Mouse (Mus musculus) G1E-ER4 (cell line): Measurements from ENCODE around the gene Emsy. TPM values are rescaled to one million over a fixed set of nuclear protein-coding genes. Genes with fewer than 3 reads are reported as not detected.

ENCODE experiments used
- GATA1 ChIP-seq: IDR thresholded peaks from one replicate; pipeline ENCODE4 v1.8.0; 2012; ENCODE audit warnings: low read length, inconsistent platforms
- polyA plus RNA-seq: library from polyadenylated mRNA; stranded (reverse); fragments of >175 nt; gene quantifications from 2 replicates; pipeline ENCODE4 v1.2.3, GENCODE M21; 2012

The Emsy gene
- polyA plus RNA-seq, 1 experiment, result 2.8 TPM

DNA sequence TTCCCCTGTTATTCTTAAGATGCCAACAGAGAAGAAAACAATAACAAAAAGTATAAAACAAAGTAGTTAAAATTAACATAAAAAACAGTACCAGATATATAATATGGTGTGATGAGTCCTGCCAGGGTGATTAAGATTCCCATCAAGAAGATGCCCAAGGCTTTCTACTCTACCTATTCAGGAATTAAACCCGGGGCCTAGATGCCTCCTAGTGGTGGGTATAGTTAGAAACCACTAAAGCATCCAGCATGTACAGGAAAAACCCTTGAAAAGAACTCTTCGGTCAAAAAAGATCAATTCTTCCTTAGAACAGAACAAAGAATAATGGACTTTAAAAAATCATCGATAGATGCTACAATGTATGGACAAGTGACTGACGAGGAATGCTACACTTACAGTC, 49.4 kb downstream of the Emsy start:
- TF ChIP-seq GATA1, result no peak

GRCm38 (mm10) chr7:98601715-98602114, 54.9 kb downstream of the Emsy start:
- TF ChIP-seq GATA1, result no peak

- TF ChIP-seq GATA1, result no peak
Measured at GRCm38 (mm10) chr7:98597402-98597801, 59.2 kb downstream of the Emsy start.

GRCm38 (mm10) chr7:98594731-98595130, 61.9 kb downstream of the Emsy start:
- no peak for TF ChIP-seq GATA1

DNA sequence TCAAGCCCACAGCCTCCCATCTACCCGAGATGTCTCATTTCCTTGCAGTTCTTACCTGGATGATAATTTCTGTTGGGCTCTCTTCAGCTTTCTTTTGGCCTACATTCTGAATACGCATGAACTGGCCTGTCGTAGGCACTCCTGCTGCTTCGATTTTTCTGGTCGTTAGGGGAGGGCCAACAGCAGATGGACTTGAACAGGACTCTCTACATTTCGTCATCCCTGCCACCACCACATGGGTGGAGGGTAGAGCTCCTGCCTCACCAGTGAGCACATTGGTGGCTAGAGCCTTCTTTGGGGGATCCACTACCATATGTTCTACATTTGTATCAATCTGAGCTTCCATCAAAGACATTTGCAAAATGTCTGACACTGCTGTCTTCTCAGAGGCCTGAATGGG, 63.3 kb downstream of the Emsy start:
- no peak for TF ChIP-seq GATA1

DNA sequence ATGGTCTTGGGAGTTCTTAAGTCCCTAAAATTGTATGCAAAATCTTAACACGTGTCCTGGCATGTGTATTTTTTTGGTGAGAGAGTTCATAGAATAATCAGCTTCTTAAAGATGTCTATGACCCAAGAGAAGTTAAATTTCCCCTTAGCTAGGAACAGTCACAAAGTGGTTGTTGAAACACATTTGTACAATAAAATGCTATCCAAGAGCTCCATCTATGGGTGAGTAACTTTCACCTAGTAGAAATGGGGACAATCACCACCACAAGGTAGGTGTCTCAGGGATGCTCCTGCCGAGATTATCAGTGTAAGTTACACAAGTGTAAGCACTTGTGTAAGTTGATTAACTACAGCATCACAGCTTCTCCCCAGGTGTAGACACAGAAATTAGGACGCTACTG, 67.6 kb downstream of the Emsy start:
- no peak for TF ChIP-seq GATA1

- no peak for TF ChIP-seq GATA1
Measured at GRCm38 (mm10) chr7:98586313-98586712, 70.3 kb downstream of the Emsy start.

DNA sequence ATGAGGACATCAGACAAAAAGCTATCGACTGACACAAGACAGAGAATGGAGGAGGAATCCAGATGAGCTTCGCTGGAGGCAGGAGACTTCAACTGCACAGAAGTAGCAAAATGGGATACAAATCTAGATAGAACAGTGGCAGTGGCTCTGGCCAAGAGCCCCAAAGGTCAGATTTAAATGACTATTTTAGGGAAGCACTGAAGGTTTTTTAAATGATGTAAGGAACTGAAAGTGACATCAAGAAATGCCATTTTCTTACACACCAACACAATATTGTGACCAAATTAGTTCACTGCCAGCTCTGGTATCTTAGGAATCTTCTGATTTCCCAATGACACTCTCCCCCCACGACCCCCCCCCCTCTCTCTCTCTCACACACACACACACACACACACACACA, 72.0 kb downstream of the Emsy start:
- no peak for TF ChIP-seq GATA1

- TF ChIP-seq GATA1, result no peak
Measured at GRCm38 (mm10) chr7:98581266-98581665, 75.3 kb downstream of the Emsy start.

GRCm38 (mm10) chr7:98580441-98580840, 76.1 kb downstream of the Emsy start:
- no peak for TF ChIP-seq GATA1

DNA sequence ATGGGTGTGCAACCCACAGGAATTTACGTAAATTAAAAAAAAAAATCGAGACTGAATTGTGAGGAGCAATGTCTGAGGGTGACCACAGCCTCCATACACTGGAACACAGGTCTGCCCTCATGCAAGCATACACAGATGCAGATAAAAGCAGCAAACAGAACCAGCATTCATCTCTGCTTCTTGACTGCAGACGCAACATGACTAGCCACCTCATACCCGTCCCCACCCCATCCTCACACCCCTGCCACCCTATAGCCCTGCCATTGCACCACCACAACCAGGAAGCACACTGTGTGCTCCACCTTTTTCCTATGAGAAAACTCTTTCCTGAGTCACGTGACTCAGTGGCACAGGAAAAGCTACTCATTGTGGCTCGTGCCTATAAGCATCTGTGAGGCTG, 76.9 kb downstream of the Emsy start:
- no peak for TF ChIP-seq GATA1

DNA sequence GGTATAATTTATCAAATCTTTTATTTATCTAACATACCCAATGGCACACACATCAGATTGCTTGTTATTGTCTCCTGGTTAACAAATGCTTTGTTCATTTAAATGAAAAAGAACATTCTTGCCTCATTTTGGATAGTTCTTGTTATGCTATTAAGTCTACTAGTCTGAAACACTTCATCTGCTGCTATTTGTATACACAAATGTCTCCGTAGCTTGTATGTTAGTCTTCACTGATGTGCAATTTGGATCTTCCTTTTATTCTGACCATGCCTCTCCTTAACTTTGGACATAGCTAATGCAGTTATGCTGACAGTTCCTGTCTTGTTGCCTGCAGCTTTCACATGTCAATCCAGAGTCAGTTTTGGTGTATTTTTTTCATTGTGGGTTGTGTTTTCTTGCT, 79.1 kb downstream of the Emsy start:
- TF ChIP-seq GATA1, result no peak

- no peak for TF ChIP-seq GATA1
Measured at GRCm38 (mm10) chr7:98575651-98576239, 80.8 kb downstream of the Emsy start.

DNA sequence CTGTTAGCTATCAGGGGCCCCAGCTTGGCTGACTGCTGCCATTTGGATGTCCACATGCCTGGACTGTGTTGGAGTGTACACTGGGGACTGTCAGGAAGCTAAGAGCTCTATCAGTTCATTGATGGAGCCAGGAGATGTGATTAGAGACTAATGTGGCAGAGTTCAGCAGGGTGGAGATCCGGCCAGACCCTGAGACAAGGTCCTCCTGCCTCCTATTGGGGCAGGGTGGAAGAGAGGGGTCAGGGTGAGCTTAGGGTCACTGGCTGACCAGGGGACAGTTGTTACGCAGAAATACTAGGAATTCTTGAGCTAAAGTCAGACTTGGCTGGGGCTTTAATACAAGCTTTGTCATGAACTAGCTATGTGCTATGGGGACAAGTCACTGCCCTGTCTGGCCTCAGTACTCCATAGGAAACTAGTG, 81.8 kb downstream of the Emsy start:
- no peak for TF ChIP-seq GATA1

GRCm38 (mm10) chr7:98574271-98574670, 82.3 kb downstream of the Emsy start:
- TF ChIP-seq GATA1, result no peak

DNA sequence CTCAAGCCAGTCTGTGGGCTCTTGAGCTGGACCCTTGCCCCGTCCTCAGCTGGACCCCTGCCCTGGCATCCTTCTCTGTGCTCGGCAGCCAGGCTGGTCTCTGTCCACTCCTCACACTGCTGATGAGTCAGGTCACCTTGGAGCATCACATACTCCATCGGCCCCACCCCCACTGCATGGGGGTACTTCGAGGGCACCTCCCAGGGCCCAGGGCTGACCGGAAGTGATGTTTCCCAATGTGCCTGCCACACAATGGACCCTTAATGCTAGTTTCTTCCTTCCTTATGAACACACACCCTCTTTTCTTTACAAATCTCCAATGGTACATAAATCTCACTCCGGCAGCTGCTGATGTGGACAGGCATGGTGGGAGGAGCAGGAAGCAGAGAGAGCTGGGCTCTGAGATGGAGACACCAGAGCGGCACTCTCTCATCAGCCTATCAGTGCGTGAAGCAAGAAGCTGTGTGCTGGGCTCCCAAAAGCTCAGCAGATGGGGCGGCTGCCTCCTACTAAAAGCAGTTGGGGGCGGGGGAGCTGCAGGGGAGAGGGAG, 83.3 kb downstream of the Emsy start:
- no peak for TF ChIP-seq GATA1

DNA sequence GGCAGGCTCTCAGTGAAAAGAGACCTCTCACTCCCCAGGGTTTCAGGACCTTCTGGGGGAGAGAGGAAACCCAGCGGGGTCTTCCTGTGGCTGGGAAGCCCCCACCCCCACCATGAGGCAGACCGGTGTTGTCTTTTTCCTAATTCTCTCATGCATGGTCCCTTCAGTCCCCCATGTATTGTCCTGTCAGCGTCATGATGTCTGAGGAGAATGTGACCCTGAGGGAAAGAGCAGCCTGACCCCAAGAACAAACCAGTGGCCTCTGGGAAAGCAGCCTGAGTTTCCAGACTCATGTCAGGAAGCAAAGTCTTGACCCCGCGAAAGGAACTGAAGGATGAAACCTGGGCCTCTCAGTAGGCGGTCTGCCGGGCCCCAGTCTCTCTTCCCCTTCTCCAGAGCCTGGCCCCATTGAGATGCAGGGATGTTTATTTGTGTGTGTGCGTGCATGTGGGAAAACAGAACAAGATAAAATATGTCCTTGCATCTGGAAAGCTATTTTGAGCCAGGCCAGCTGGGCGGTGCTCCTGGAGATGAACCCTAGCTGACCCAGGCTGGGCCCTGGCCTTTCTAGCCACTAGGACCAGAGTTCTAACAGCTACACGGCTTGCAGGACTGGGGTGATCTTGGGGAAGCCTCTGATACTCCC, 84.2 kb downstream of the Emsy start:
- TF ChIP-seq GATA1, result no peak
